Mouse (Mus musculus): ENCODE measurements around the gene Olfr1499.
"Not testable (repeated sequence)": the region's sequence is repeated elsewhere in the genome, so short reads cannot be mapped to it uniquely, and the experiment has no call there.

Olfr1499 gene

GRCm38 (mm10) chr19:13819347-13819746, at the start of gene Olfr1499:
TSS of gene Olfr1499 (minus strand) at chr19:13819447.
- DNase-seq (ENCODE audit: low spot score), result no peak

- DNase-seq (ENCODE audit: low spot score), result no peak
Measured at GRCm38 (mm10) chr19:13861495-13861894, 42.2 kb upstream of the Olfr1499 start, which contains the start of gene Olfr1502. TSS of gene Olfr1502 (plus strand) at chr19:13861795.

GRCm38 (mm10) chr19:13850592-13850991, 31.3 kb upstream of the Olfr1499 start, which contains the start of gene Olfr1501:
TSS of gene Olfr1501 (minus strand) at chr19:13850692.
- not testable (repeated sequence) for DNase-seq (ENCODE audit: low spot score)

- no peak for DNase-seq (ENCODE audit: low spot score)
Measured at GRCm38 (mm10) chr19:13830388-13830787, 11.1 kb upstream of the Olfr1499 start, which contains the start of gene Olfr1500. TSS of gene Olfr1500 (minus strand) at chr19:13830488.

GRCm38 (mm10) chr19:13828447-13828846, 9.2 kb upstream of the Olfr1499 start:
- no peak for DNase-seq (ENCODE audit: low spot score)

GRCm38 (mm10) chr19:13820847-13821246, 1.6 kb upstream of the Olfr1499 start:
- no peak for DNase-seq (ENCODE audit: low spot score)

GRCm38 (mm10) chr19:13818827-13819226, 420 bp downstream of the Olfr1499 start:
- DNase-seq (ENCODE audit: low spot score), result no peak

- DNase-seq (ENCODE audit: low spot score), result no peak
Measured at GRCm38 (mm10) chr19:13812823-13813222, 6.4 kb downstream of the Olfr1499 start.

- not testable (repeated sequence) for DNase-seq (ENCODE audit: low spot score)
Measured at GRCm38 (mm10) chr19:13805486-13805885, 13.8 kb downstream of the Olfr1499 start.

GRCm38 (mm10) chr19:13798102-13798501, 21.1 kb downstream of the Olfr1499 start, which contains the start of gene Olfr1497:
TSS of gene Olfr1497 (minus strand) at chr19:13798202.
- DNase-seq (ENCODE audit: low spot score), result no peak

GRCm38 (mm10) chr19:13777578-13777977, 41.7 kb downstream of the Olfr1499 start, which contains the start of gene Olfr1496:
TSS of gene Olfr1496 (plus strand) at chr19:13777878.
- DNase-seq (ENCODE audit: low spot score), result no peak

GRCm38 (mm10) chr19:13768565-13769276, 50.5 kb downstream of the Olfr1499 start:
- DNase-seq (ENCODE audit: low spot score), result no peak

GRCm38 (mm10) chr19:13764306-13764705, 54.9 kb downstream of the Olfr1499 start, which contains the start of gene Olfr1495:
TSS of gene Olfr1495 (plus strand) at chr19:13764606.
- no peak for DNase-seq (ENCODE audit: low spot score)
